Mouse (Mus musculus): ENCODE results near the gene Narfl. TPM values are rescaled to one million over a fixed set of nuclear protein-coding genes. Genes with fewer than 3 reads are reported as not detected.

Gene Narfl
- polyA plus RNA-seq, 1 experiment from 2014 or later, result 29.0 TPM

- Histone ChIP-seq H3K9me3 (replicated peaks; ENCODE audit: control insufficient read depth, low read length, poor library complexity, severe bottlenecking) (no peaks in the 10 kb centered on the region), H3K36me3 (ENCODE audit: control insufficient read depth, insufficient read depth, low read length) (peaks cover 22% of the 10 kb centered on the region), H3K27me3 (ENCODE audit: control insufficient read depth, insufficient read depth, low read depth, low read length) (no peaks in the 10 kb centered on the region), H3K4me2 (ENCODE audit: low read length) (no peak overlapping the region), H3K9ac (ENCODE audit: low read depth, low read length) (no peak overlapping the region), H3K4me1 (ENCODE audit: control insufficient read depth, insufficient read depth, low read length) (peaks cover 17% of the 10 kb centered on the region), H3K27ac (ENCODE audit: low read length) (no peak overlapping the region), H3K4me3 (ENCODE audit: low read depth, low read length) (no peak overlapping the region)
- WGBS, result 76% methylated on average over 6 of the region's 6 CpGs
- no peak for ATAC-seq
Observed at GRCm38 (mm10) chr17:25781339-25781738, 7.8 kb downstream of the Narfl start.

GRCm38 (mm10) chr17:25783086-25783485 lies 9.5 kb downstream of the Narfl start:
- H3K4me3 ChIP-seq (ENCODE audit: low read depth, low read length), result no peak overlapping the region
- H3K4me2 ChIP-seq (ENCODE audit: low read length), result no peak overlapping the region
- peaks cover 19% of the 10 kb centered on the region for H3K36me3 ChIP-seq (ENCODE audit: control insufficient read depth, insufficient read depth, low read length)
- H3K27me3 ChIP-seq (ENCODE audit: control insufficient read depth, insufficient read depth, low read depth, low read length), result no peaks in the 10 kb centered on the region
- H3K9me3 ChIP-seq (replicated peaks; ENCODE audit: control insufficient read depth, low read length, poor library complexity, severe bottlenecking), result no peaks in the 10 kb centered on the region
- peaks cover 17% of the 10 kb centered on the region for H3K4me1 ChIP-seq (ENCODE audit: control insufficient read depth, insufficient read depth, low read length)
- 77% methylated on average over 7 of the region's 7 CpGs for WGBS
- H3K9ac ChIP-seq (ENCODE audit: low read depth, low read length), result no peak overlapping the region
- ATAC-seq, result no peak
- no peak overlapping the region for H3K27ac ChIP-seq (ENCODE audit: low read length)

- H3K4me2 ChIP-seq (ENCODE audit: low read length), result peak overlapping the region; percentile 92
- peaks cover 17% of the 10 kb centered on the region for H3K4me1 ChIP-seq (ENCODE audit: control insufficient read depth, insufficient read depth, low read length)
- H3K9ac ChIP-seq (ENCODE audit: low read depth, low read length), result peak overlapping the region; percentile 89
- no peaks in the 10 kb centered on the region for H3K9me3 ChIP-seq (replicated peaks; ENCODE audit: control insufficient read depth, low read length, poor library complexity, severe bottlenecking)
- peak overlapping the region; percentile 78 for H3K4me3 ChIP-seq (ENCODE audit: low read depth, low read length)
- no peak for ATAC-seq
- 82% methylated on average over 15 of the region's 15 CpGs for WGBS
- peaks cover 19% of the 10 kb centered on the region for H3K36me3 ChIP-seq (ENCODE audit: control insufficient read depth, insufficient read depth, low read length)
- no peaks in the 10 kb centered on the region for H3K27me3 ChIP-seq (ENCODE audit: control insufficient read depth, insufficient read depth, low read depth, low read length)
- H3K27ac ChIP-seq (ENCODE audit: low read length), result no peak overlapping the region
Observed at GRCm38 (mm10) chr17:25783861-25784574, 10.4 kb downstream of the Narfl start.

- under 1% methylated on average over 23 of the region's 23 CpGs for WGBS
- Histone ChIP-seq H3K36me3 (ENCODE audit: control insufficient read depth, insufficient read depth, low read length) (peaks cover 23% of the 10 kb centered on the region), H3K27me3 (ENCODE audit: control insufficient read depth, insufficient read depth, low read depth, low read length) (no peaks in the 10 kb centered on the region), H3K4me1 (ENCODE audit: control insufficient read depth, insufficient read depth, low read length) (peaks cover 17% of the 10 kb centered on the region), H3K4me3 (ENCODE audit: low read depth, low read length) (peak within 1 kb of the TSS; percentile 78), H3K27ac (ENCODE audit: low read length) (peak within 1 kb of the TSS; percentile 92), H3K9me3 (replicated peaks; ENCODE audit: control insufficient read depth, low read length, poor library complexity, severe bottlenecking) (no peaks in the 10 kb centered on the region), H3K9ac (ENCODE audit: low read depth, low read length) (peak within 1 kb of the TSS; percentile 89), H3K4me2 (ENCODE audit: low read length) (peak within 1 kb of the TSS; percentile 92)
- ATAC-seq, result peak; percentile 81
Observed at GRCm38 (mm10) chr17:25785281-25785745, 11.7 kb downstream of the Narfl start, which contains the start of gene Haghl. Gene Haghl (minus strand): TSS chr17:25785673.

- Histone ChIP-seq H3K4me2 (ENCODE audit: low read length) (peak within 1 kb of the TSS; percentile 92), H3K4me3 (ENCODE audit: low read depth, low read length) (peak within 1 kb of the TSS; percentile 78), H3K27ac (ENCODE audit: low read length) (peak within 1 kb of the TSS; percentile 92), H3K36me3 (ENCODE audit: control insufficient read depth, insufficient read depth, low read length) (peaks cover 22% of the 10 kb centered on the region), H3K9me3 (replicated peaks; ENCODE audit: control insufficient read depth, low read length, poor library complexity, severe bottlenecking) (no peaks in the 10 kb centered on the region), H3K27me3 (ENCODE audit: control insufficient read depth, insufficient read depth, low read depth, low read length) (no peaks in the 10 kb centered on the region), H3K9ac (ENCODE audit: low read depth, low read length) (peak within 1 kb of the TSS; percentile 89), H3K4me1 (ENCODE audit: control insufficient read depth, insufficient read depth, low read length) (peaks cover 27% of the 10 kb centered on the region)
- 90% methylated on average over 3 of the region's 3 CpGs for WGBS
- ATAC-seq, result no peak
Observed at GRCm38 (mm10) chr17:25786280-25786679, 12.7 kb downstream of the Narfl start, which contains the start of gene Ccdc78. Gene Ccdc78 (plus strand): TSS chr17:25786580.

- H3K4me3 ChIP-seq (ENCODE audit: low read depth, low read length), result no peak overlapping the region
- no peak overlapping the region for H3K9ac ChIP-seq (ENCODE audit: low read depth, low read length)
- H3K36me3 ChIP-seq (ENCODE audit: control insufficient read depth, insufficient read depth, low read length), result peaks cover 16% of the 10 kb centered on the region
- no peak overlapping the region for H3K27ac ChIP-seq (ENCODE audit: low read length)
- H3K9me3 ChIP-seq (replicated peaks; ENCODE audit: control insufficient read depth, low read length, poor library complexity, severe bottlenecking), result no peaks in the 10 kb centered on the region
- H3K4me1 ChIP-seq (ENCODE audit: control insufficient read depth, insufficient read depth, low read length), result peaks cover 30% of the 10 kb centered on the region
- H3K4me2 ChIP-seq (ENCODE audit: low read length), result no peak overlapping the region
- no peak for ATAC-seq
- no peaks in the 10 kb centered on the region for H3K27me3 ChIP-seq (ENCODE audit: control insufficient read depth, insufficient read depth, low read depth, low read length)
- 91% methylated on average over 9 of the region's 9 CpGs for WGBS
Observed at GRCm38 (mm10) chr17:25786781-25787504, 13.4 kb downstream of the Narfl start.

- no peak for ATAC-seq
- peaks cover 26% of the 10 kb centered on the region for H3K4me1 ChIP-seq (ENCODE audit: control insufficient read depth, insufficient read depth, low read length)
- H3K4me3 ChIP-seq (ENCODE audit: low read depth, low read length), result peak overlapping the region; percentile 82
- no peaks in the 10 kb centered on the region for H3K9me3 ChIP-seq (replicated peaks; ENCODE audit: control insufficient read depth, low read length, poor library complexity, severe bottlenecking)
- peak overlapping the region; percentile 92 for H3K27ac ChIP-seq (ENCODE audit: low read length)
- WGBS, result 28% methylated on average over 19 of the region's 19 CpGs
- H3K4me2 ChIP-seq (ENCODE audit: low read length), result peak overlapping the region; percentile 79
- H3K27me3 ChIP-seq (ENCODE audit: control insufficient read depth, insufficient read depth, low read depth, low read length), result no peaks in the 10 kb centered on the region
- H3K36me3 ChIP-seq (ENCODE audit: control insufficient read depth, insufficient read depth, low read length), result peaks cover 7% of the 10 kb centered on the region; the same call in 1 of the 2 replicates
- peak overlapping the region; percentile 84 for H3K9ac ChIP-seq (ENCODE audit: low read depth, low read length)
Observed at GRCm38 (mm10) chr17:25791320-25791842, 17.8 kb downstream of the Narfl start.

- peaks cover 3% of the 10 kb centered on the region; the same call in 1 of the 2 replicates for H3K27me3 ChIP-seq (ENCODE audit: control insufficient read depth, insufficient read depth, low read depth, low read length)
- peak overlapping the region; percentile 82 for H3K4me3 ChIP-seq (ENCODE audit: low read depth, low read length)
- H3K27ac ChIP-seq (ENCODE audit: low read length), result peak overlapping the region; percentile 92
- peak overlapping the region; percentile 79 for H3K4me2 ChIP-seq (ENCODE audit: low read length)
- peak; percentile 68 for ATAC-seq
- under 1% methylated on average over 45 of the region's 45 CpGs for WGBS
- H3K9ac ChIP-seq (ENCODE audit: low read depth, low read length), result peak overlapping the region; percentile 84
- H3K9me3 ChIP-seq (replicated peaks; ENCODE audit: control insufficient read depth, low read length, poor library complexity, severe bottlenecking), result no peaks in the 10 kb centered on the region
- H3K36me3 ChIP-seq (ENCODE audit: control insufficient read depth, insufficient read depth, low read length), result peaks cover 7% of the 10 kb centered on the region; the same call in 1 of the 2 replicates
- H3K4me1 ChIP-seq (ENCODE audit: control insufficient read depth, insufficient read depth, low read length), result peaks cover 32% of the 10 kb centered on the region
Observed at GRCm38 (mm10) chr17:25791843-25792527, 18.4 kb downstream of the Narfl start.
